Mouse (Mus musculus) liver, adult 2 months (tissue): ENCODE measurements around the gene Taok1. TPM values are rescaled to one million over a fixed set of nuclear protein-coding genes. Genes with fewer than 3 reads are reported as not detected.

Experiments used
- DNase-seq: peaks from one replicate; pipeline ENCODE4 v3.0.0-alpha.2; 2011; ENCODE audit warnings: low read depth, low spot score; ENCODE audit errors: extremely low read depth
- H3K27ac ChIP-seq: fragments of 200-500 bp; replicated peaks from 2 replicates; pipeline ENCODE4 v1.5.1; 2012; ENCODE audit warnings: low read depth, mild to moderate bottlenecking, control low read depth, inconsistent platforms, low read length; ENCODE audit not compliant: insufficient read depth
- H3K27me3 ChIP-seq: fragments of 200-500 bp; 2 replicates; pipeline ENCODE4 v1.6.1; 2012; ENCODE audit warnings: mild to moderate bottlenecking, moderate library complexity, low read length, inconsistent platforms; ENCODE audit not compliant: control insufficient read depth, insufficient read depth
- H3K36me3 ChIP-seq: fragments of 200-500 bp; 2 replicates; pipeline ENCODE4 v1.6.1; 2012; ENCODE audit warnings: low read length, inconsistent platforms; ENCODE audit not compliant: control insufficient read depth, insufficient read depth
- H3K4me1 ChIP-seq: fragments of 200-500 bp; 2 replicates; pipeline ENCODE4 v1.6.1; 2011; ENCODE audit warnings: low read length; ENCODE audit not compliant: control insufficient read depth, insufficient read depth
- H3K4me3 ChIP-seq: fragments of 200-500 bp; 2 replicates; pipeline ENCODE4 v1.5.1; 2011; ENCODE audit warnings: low read depth, mild to moderate bottlenecking, control low read depth, low read length, moderate library complexity; ENCODE audit not compliant: insufficient read depth
- H3K79me2 ChIP-seq: fragments of 200-500 bp; 2 replicates; pipeline ENCODE4 v1.6.1; 2012; ENCODE audit warnings: inconsistent platforms, mild to moderate bottlenecking, low read length, moderate library complexity; ENCODE audit not compliant: control insufficient read depth, insufficient read depth
- H3K9ac ChIP-seq: fragments of 200-500 bp; 2 replicates; pipeline ENCODE4 v1.6.1; 2012; ENCODE audit warnings: low read depth, mild to moderate bottlenecking, control low read depth, inconsistent platforms, low read length
- CTCF ChIP-seq: fragments of 200-500 bp; IDR thresholded peaks from 2 replicates; pipeline ENCODE4 v1.5.1; 2011; ENCODE audit warnings: low read depth, low read length, control low read depth
- POLR2A ChIP-seq: fragments of 200-500 bp; IDR thresholded peaks from 2 replicates; pipeline ENCODE4 v1.6.1; 2011; ENCODE audit warnings: low read length, control low read depth; ENCODE audit not compliant: insufficient read depth; ENCODE audit errors: extremely low read depth
- WGBS: fragments of 180-500 bp; shearing (Covaris S2); methylation state at CpG from one replicate; pipeline ENCODE4 v1.1.7; 2018; 5-methylcytosine and 5-hydroxymethylcytosine counted together
- polyA plus RNA-seq: library from polyadenylated mRNA; depleted of rRNA; stranded (reverse); fragments of >200 nt; gene quantifications from 2 replicates; pipeline ENCODE4 v1.2.3, GENCODE M21; 2012
- total RNA-seq: library from RNA; depleted of rRNA; stranded (reverse); fragments of >200 nt; gene quantifications from 2 replicates; pipeline ENCODE4 v1.2.3, GENCODE M21; 2014

Taok1 gene
- total and polyA plus RNA-seq, 2 experiments = 2.5 to 24.6 TPM

DNA sequence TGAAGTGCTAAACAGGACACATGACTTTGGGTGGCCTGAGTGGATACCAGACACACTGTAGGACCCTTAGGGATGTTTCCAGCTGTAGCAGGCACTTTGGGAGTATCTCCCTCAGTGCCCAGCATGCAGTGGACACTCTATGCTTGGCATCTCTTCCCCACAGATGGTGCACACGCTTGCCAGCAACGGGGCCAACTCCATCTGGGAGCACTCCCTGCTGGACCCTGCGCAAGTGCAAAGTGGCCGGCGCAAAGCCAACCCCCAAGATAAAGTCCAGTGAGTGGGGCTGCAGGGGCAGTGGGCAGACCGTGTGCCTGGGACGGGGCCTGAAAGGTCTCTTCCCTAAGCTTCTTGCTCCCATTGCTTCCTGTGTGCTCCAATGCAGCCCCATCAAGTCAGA, 108.3 kb downstream of the Taok1 start:
- no peak overlapping the region for H3K4me3 ChIP-seq
- H3K27me3 ChIP-seq = no peaks in the 10 kb centered on the region
- H3K79me2 ChIP-seq = peaks cover 11% of the 10 kb centered on the region; the same call in 1 of the 2 replicates
- DNase-seq = no peak
- H3K36me3 ChIP-seq = no peaks in the 10 kb centered on the region
- no peak for TF ChIP-seq CTCF
- no peak for TF ChIP-seq POLR2A
- H3K27ac ChIP-seq = no peak overlapping the region
- peaks cover 5% of the 10 kb centered on the region for H3K4me1 ChIP-seq
- 89% methylated on average over 7 of the region's 7 CpGs for WGBS
- no peak overlapping the region for H3K9ac ChIP-seq

DNA sequence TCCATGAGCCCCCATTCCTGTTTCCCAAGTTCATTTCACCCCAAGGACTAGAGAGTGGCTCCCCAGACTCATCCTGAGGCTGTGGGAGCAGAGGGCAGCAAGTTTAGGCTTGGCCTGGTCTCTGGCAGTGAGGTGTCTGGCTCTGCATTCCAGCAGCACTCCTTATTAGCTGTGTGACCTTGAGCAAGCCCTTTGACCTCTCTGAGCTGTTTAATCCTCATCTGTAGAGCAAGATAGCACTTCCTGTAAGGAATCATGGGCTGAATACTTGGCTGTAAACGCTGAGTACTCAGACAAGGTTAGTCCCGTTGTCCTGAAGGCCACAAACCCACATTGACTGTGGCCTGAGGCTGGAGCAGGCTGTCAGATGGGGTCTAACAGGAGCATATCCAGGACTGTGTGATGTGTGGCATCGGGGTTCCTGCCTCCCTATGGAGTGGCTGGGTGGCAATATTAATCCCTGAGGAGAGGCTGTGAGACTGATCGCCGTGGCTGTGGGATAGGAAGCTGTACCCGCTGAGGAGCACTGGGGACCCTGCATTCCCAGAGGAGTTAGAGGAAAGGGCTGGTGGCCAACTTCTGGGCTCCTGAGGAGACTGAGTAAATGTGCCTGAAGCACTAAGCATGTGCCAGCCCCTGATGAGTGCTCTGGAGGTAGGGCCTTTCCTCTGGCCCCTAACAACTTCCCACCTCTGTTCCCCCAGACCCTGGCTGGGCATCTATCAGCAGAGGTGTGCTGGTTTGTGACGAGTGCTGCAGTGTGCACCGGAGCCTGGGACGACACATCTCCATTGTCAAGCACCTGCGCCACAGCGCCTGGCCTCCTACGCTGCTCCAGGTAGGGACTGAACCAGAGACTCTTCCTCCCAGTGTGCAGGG, 109.1 kb downstream of the Taok1 start:
- no peak overlapping the region for H3K4me3 ChIP-seq
- no peaks in the 10 kb centered on the region for H3K27me3 ChIP-seq
- DNase-seq = no peak
- 82% methylated on average over 12 of the region's 12 CpGs for WGBS
- peaks cover 11% of the 10 kb centered on the region for H3K79me2 ChIP-seq
- 0 out of 2 replicates have a peak overlapping the region, but pooled peaks have one; percentile 23 for H3K27ac ChIP-seq
- H3K36me3 ChIP-seq = no peaks in the 10 kb centered on the region
- TF ChIP-seq POLR2A = no peak
- no peak for TF ChIP-seq CTCF
- H3K9ac ChIP-seq = no peak overlapping the region
- H3K4me1 ChIP-seq = peaks cover 7% of the 10 kb centered on the region

DNA sequence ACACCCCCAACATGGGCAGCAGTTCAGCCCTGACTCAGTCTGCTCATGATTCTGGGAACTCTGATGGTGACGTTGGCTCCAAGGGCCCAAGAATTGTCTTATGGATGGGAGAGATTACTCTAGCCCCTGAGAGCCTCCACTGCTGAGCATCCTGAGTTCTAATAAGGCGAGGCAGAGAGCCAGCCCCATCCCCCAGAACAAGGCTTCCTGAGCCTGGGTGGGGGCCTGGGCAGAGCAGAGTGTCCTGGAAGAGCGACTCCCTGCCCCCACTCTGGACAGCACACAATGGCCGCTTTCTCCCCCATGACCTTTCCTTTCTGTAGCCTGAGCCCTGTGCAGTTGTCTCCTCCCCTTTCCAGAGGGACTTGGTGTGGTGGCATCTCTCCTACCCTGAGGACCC, 109.8 kb downstream of the Taok1 start:
- Histone ChIP-seq H3K79me2 (peaks cover 11% of the 10 kb centered on the region), H3K36me3 (no peaks in the 10 kb centered on the region), H3K9ac (no peak overlapping the region), H3K27ac (peak overlapping the region; percentile 23; the same call in 1 of the 2 replicates), H3K27me3 (no peaks in the 10 kb centered on the region), H3K4me1 (peaks cover 7% of the 10 kb centered on the region), H3K4me3 (no peak overlapping the region)
- DNase-seq = no peak
- 76% methylated on average over 4 of the region's 4 CpGs for WGBS
- TF ChIP-seq POLR2A = no peak
- TF ChIP-seq CTCF = no peak

- Histone ChIP-seq H3K4me1 (peaks cover 7% of the 10 kb centered on the region), H3K27ac (peak overlapping the region; percentile 46), H3K9ac (no peak overlapping the region)
Measured at GRCm38 (mm10) chr11:77497341-77497756, 110.3 kb downstream of the Taok1 start.

GRCm38 (mm10) chr11:77495507-77495906, 112.1 kb downstream of the Taok1 start:
- Histone ChIP-seq H3K27ac (no peak overlapping the region), H3K9ac (no peak overlapping the region), H3K79me2 (peaks cover 11% of the 10 kb centered on the region), H3K36me3 (no peaks in the 10 kb centered on the region), H3K4me3 (no peak overlapping the region), H3K27me3 (no peaks in the 10 kb centered on the region), H3K4me1 (peaks cover 14% of the 10 kb centered on the region)
- DNase-seq = no peak
- TF ChIP-seq CTCF (no peak), POLR2A (no peak)

More at GRCm38 (mm10) chr11:77497341-77497756, 110.3 kb downstream of the Taok1 start:
- H3K27me3 ChIP-seq = no peaks in the 10 kb centered on the region
- H3K36me3 ChIP-seq = no peaks in the 10 kb centered on the region
- 70% methylated on average over 6 of the region's 6 CpGs for WGBS
- DNase-seq = no peak
- no peak overlapping the region for H3K4me3 ChIP-seq
- peaks cover 11% of the 10 kb centered on the region for H3K79me2 ChIP-seq
- TF ChIP-seq CTCF (peak; percentile 27; the same call in 1 of the 2 replicates), POLR2A (no peak)

- no peak for DNase-seq
- no peak for TF ChIP-seq CTCF
- no peak for TF ChIP-seq POLR2A
- WGBS = 73% methylated on average over 6 of the region's 6 CpGs
- no peak overlapping the region for H3K4me3 ChIP-seq
- H3K9ac ChIP-seq = no peak overlapping the region
- H3K36me3 ChIP-seq = no peaks in the 10 kb centered on the region
- H3K4me1 ChIP-seq = peaks cover 14% of the 10 kb centered on the region
- no peaks in the 10 kb centered on the region for H3K27me3 ChIP-seq
- H3K27ac ChIP-seq = no peak overlapping the region
- peaks cover 11% of the 10 kb centered on the region for H3K79me2 ChIP-seq
Measured at GRCm38 (mm10) chr11:77494782-77495181, 112.8 kb downstream of the Taok1 start.
